Mouse (Mus musculus): ENCODE measurements around the gene Spata13.

The Spata13 gene

GRCm38 (mm10) chr14:60751581-60751980, 117.8 kb downstream of the Spata13 start:
- DNase-seq (ENCODE audit: low spot score) = no peak

GRCm38 (mm10) chr14:60752892-60753800, 119.3 kb downstream of the Spata13 start:
- DNase-seq (ENCODE audit: low spot score) = no peak

GRCm38 (mm10) chr14:60753801-60754126, 120.0 kb downstream of the Spata13 start:
- no peak for DNase-seq (ENCODE audit: low spot score)

DNA sequence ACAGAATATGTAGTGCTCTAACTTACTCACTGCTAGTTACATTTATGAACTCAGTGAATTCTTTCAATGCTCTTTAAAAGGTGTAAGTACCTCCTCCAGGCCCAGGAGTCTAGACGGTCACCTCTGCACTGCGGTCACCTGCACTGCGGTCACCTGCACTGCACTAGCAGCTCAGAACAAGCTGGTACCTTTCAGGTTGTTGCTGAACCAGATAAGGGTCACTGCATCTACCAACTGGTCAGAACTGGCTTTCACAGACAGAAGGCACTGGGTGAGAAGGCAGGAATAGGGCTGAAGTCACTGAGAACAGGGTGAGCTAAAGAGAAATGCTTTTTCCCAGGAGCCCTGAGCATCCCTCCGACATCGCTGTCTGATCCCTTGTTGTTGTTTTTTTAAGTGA, 120.9 kb downstream of the Spata13 start:
- no peak for DNase-seq (ENCODE audit: low spot score)

DNA sequence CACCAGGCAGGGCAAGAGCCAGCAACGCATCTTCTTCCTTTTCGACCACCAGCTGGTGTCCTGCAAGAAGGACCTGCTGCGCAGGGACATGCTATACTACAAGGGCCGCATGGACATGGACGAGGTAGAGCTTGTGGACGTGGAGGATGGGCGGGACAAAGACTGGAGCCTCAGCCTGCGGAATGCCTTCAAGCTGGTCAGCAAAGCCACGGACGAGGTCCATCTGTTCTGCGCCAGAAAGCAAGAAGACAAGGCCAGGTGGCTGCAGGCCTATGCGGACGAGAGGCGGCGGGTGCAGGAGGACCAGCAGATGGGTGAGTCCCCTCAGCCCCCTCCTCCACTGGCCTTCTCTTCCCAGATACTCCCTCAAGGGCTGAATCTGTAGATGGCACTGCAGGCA, 122.5 kb downstream of the Spata13 start:
- no peak for DNase-seq (ENCODE audit: low spot score)

DNA sequence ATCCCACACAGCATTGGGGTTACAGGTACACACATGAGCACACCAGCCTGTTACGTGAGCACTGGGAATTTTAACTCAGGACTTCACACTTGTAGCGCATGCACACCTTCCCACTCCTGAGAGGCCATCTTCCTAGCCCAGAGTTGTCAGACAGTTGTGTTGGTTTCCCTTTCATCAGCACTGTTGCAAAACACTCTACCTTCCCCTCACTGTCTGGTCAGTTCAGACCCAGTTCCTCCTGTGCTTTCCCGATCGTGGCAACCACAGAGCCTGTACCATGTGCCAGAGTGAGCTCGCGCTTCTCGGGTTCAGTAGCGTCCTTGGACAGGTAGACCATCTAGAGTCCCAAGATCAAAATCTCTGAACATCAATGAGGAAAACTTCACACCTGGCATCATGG, 123.5 kb downstream of the Spata13 start:
- no peak for DNase-seq (ENCODE audit: low spot score)

- DNase-seq (ENCODE audit: low spot score) = no peak
These were observed 123.9 kb downstream of the Spata13 start for GRCm38 (mm10) chr14:60757722-60758121.

GRCm38 (mm10) chr14:60759097-60759496, 125.3 kb downstream of the Spata13 start:
- no peak for DNase-seq (ENCODE audit: low spot score)

GRCm38 (mm10) chr14:60761801-60762200, 128.0 kb downstream of the Spata13 start:
- DNase-seq (ENCODE audit: low spot score) = no peak

DNA sequence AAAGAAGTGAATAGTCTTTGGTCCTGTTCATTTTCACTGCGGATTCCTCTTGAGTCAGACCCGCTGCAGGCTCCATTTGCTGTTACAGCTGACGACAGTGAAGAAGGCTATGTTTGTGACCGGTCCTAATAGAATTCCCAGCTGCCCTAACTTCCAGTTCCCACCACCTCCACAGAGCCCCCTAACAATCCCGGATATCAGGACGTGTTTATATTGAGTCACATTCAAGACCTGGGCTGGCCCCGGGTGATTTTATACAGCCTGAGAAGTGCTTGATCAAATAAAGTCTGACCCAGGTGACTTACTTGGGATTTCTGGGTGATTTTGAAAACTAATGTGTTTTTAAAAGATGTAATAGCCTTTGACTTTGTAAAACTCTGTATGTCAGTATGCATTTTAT, 129.0 kb downstream of the Spata13 start:
- DNase-seq (ENCODE audit: low spot score) = no peak

- no peak for DNase-seq (ENCODE audit: low spot score)
These were observed 129.9 kb downstream of the Spata13 start for GRCm38 (mm10) chr14:60763746-60764145.

DNA sequence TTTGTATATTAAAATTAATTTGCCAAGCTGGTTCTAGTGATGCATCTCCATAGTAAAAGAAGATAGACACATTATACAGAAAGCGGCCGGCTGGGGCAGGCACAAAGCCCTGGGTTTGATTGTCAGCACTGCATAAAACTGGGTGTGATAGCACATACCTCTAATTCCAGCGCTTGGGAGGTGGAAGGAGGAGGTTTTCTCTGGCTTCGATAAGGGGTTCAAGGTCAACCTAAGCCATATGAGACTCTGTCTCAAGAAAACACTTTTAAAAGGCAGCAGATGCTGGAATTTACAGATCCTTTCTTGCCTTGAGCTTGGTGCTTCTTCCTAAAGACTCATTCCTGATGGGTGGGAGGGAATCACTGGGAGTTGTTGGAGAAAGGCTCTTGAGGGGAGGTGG, 130.7 kb downstream of the Spata13 start:
- DNase-seq (ENCODE audit: low spot score) = no peak

DNA sequence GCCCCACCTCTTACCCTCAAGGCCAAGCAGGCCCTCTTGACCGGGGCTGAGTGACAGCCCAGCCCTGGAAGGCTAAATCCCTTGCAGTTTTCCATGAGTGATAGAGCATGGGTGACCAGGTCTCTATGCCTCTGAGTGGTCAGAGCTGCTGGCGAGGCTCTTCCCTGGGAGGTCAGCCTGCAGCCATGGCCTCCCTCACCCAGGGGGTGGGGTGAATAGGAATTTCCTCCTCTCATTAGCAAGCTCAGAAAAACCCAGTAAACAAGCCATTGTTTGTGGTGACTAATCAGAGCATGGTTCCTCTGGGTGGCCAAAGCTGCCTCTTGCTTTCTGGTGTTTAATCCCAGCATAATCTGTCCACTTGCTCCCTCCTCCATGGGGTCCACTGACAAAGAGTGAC, 131.2 kb downstream of the Spata13 start:
- DNase-seq (ENCODE audit: low spot score) = no peak

DNA sequence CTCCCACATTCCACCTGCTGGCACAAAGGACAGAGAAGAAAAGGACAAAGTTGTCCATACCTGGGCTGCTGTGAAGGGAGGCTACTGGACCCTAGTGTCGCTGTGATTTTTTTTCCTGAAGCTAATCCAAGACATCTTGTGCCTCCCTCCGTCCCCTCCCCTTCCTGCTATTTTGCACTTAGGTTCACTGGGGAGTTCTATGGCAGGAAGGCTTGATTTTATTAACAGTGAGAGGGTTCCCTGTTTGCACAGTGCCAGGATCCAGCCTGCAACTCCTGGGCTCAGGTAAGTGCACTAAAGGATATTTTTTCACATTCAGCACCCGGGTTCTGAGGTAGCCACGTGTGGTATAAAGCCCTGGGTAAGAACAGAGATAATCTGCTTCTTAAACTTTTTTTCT, 134.1 kb downstream of the Spata13 start, which contains the start of gene C1qtnf9:
TSS of gene C1qtnf9 (plus strand) at position 251 of the 400 bp plus-strand sequence.
- no peak for DNase-seq (ENCODE audit: low spot score)

DNA sequence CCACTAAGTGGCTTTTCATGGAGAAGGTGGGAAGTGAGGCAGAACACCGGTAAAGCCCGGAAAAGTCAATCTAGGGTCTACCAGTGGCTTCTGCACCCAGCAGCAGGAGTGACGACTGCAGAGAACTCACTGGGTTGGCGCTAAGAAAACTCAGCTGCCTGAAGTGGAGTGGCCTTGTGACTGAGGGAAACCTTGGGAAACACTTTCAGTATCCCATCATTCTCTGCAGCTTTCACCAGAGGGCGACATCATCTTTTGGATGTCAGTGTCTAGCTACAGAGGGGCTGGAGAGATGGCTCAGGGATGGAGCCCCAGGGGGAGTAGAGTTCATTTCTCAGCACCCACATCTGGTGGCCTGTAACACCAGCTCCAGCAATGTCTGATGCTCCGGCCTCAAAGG, 135.5 kb downstream of the Spata13 start:
- no peak for DNase-seq (ENCODE audit: low spot score)

DNA sequence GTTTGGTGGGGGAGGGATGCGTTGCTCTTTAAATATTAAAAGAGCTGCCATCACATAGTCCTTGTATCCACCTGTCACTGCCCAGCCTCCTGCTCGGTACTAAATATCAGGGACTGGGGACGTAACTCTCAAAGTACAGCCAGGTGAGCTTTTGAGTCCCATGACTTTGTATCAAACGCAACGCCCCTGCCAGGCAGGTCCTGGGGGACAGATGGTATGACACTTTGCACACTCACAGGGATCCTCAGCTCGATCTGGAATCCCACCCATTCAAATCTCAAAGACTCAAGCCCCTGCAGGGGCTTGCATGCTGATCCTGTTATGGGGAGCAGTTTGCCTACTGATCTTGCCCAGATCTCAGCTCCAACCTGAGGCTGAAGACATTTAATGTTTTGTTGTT, 136.8 kb downstream of the Spata13 start:
- no peak for DNase-seq (ENCODE audit: low spot score)

DNA sequence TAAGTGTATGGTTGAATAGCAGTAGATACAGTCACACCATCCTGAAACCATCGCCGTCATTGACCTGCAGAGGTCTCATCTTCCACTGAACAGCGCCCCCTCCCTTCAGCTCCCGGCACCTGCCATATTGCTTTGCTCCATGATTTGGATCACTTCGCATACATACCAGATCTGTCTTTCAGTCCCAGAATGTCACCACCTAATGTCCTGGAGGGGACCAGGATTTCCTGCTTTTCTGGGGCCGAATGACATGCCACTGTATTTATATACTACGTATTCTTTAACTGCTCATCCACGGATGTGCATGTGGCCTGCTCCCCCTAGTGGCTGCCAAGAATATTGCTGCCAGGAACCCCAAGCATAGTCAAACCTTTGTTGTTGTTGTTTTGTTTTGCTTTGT, 137.3 kb downstream of the Spata13 start:
- peak; percentile 52 for DNase-seq (ENCODE audit: low spot score)

- DNase-seq (ENCODE audit: low spot score) = no peak
These were observed 139.7 kb downstream of the Spata13 start for GRCm38 (mm10) chr14:60773476-60773875.

DNA sequence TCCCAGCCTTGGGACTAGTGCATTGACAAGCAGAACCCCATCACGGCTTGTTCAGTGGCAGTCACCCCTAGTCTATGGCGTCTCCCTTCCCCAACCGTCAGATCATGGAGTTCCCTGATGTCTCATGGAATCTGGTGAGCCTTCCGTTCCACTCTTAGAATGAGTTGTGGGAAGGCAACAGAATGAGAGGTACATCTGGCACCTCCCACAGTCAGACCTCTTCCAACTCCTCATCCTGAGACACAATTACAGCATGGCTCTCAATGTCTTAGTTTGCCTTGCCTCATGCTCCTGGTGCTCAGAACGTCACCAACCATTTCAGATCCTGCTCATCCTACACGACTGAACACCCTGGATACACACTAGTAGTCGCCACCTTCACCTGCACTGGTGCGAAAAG, 142.7 kb downstream of the Spata13 start:
- no peak for DNase-seq (ENCODE audit: low spot score)

- DNase-seq (ENCODE audit: low spot score) = peak; percentile 44
These were observed 143.7 kb downstream of the Spata13 start for GRCm38 (mm10) chr14:60777485-60777919.

- no peak for DNase-seq (ENCODE audit: low spot score)
These were observed 145.4 kb downstream of the Spata13 start for GRCm38 (mm10) chr14:60779198-60779597.

DNA sequence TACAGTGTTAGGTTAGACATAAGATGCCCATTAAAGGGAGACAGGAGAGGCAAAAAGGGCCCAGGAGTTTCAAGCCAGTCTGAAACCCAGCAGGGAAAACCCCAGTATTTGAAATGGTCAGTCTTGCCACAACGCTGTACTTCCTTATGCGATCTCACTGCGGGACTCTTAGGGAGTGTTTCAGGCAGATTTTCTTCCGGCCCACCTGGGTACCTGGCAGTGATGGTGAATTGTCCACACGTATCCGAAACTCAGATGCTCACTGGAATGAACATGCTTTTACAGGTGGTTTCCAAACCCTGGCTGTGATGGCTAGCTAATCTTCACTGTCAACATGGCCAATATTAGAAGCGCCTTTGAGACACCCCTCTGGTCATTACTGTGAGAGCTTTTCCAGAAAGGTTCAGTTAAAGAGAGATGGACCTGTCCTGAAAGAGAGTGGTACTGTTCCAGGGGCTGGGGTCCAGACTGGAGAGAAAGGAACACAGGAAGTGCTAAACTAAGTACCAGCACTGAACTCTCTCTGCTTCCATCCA, 148.4 kb downstream of the Spata13 start:
- no peak for DNase-seq (ENCODE audit: low spot score)

DNA sequence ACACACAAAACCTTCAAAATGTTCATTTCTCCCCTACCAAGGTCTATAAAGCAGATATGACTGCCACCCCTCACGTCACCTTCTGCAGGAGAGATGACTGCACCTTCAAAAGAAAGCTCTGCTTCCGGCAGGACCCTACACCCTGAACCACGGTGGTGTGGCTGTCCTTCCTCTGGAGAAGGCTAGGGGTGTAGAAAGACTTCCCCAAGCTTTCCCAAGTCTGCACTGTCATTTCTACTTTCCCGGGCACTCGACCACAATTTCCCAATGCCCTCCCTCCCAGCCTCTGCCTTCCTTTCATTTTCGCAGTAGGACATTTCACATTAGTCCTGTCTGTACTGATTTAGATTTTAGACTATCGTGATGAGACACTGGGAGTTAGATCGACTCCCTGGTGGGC, 149.4 kb downstream of the Spata13 start:
- no peak for DNase-seq (ENCODE audit: low spot score)
